Mouse (Mus musculus): ENCODE results near the gene Klhdc9. TPM values are rescaled to one million over a fixed set of nuclear protein-coding genes. Genes with fewer than 3 reads are reported as not detected.

Klhdc9 gene
- polyA plus RNA-seq, 1 experiment: 5.0 TPM

Other genes with a start within 250 kb of the Klhdc9 start
- 12.0 and 21.2 TPM in 2 replicates for gene Cfap126, start 246.9 kb downstream of the Klhdc9 start, polyA plus RNA-seq (2012; rRNA removed)
- 248 and 250 TPM in 2 replicates for gene Sdhc, start 210.2 kb downstream of the Klhdc9 start, polyA plus RNA-seq (2012; rRNA removed)
- gene Mpz, start 210.1 kb downstream of the Klhdc9 start, polyA plus RNA-seq (2012; rRNA removed): 2.3 and 2.9 TPM in 2 replicates
- gene Pcp4l1, start 164.5 kb downstream of the Klhdc9 start, polyA plus RNA-seq (2012; rRNA removed): 14.0 and 22.0 TPM in 2 replicates
- 0.05 and 0.09 TPM in 2 replicates for gene Nr1i3, start 146.8 kb downstream of the Klhdc9 start, polyA plus RNA-seq (2012; rRNA removed)
- gene Tomm40l, start 138.3 kb downstream of the Klhdc9 start, polyA plus RNA-seq (2012; rRNA removed): 25.4 and 31.8 TPM in 2 replicates
- 1.5 and 18.5 TPM in 2 replicates for gene Apoa2, start 135.7 kb downstream of the Klhdc9 start, polyA plus RNA-seq (2012; rRNA removed)
- 71.7 and 80.1 TPM in 2 replicates for gene Fcer1g, start 126.4 kb downstream of the Klhdc9 start, polyA plus RNA-seq (2012; rRNA removed)
- 2.3 and 2.6 TPM in 2 replicates for gene Adamts4, start 110.4 kb downstream of the Klhdc9 start, polyA plus RNA-seq (2012; rRNA removed)
- 145 and 146 TPM in 2 replicates for gene Ndufs2, start 109.4 kb downstream of the Klhdc9 start, polyA plus RNA-seq (2012; rRNA removed)
- gene B4galt3, start 90.5 kb downstream of the Klhdc9 start, polyA plus RNA-seq (2012; rRNA removed): 69.9 and 71.7 TPM in 2 replicates
- gene Ppox, start 79.6 kb downstream of the Klhdc9 start, polyA plus RNA-seq (2012; rRNA removed): 47.3 and 54.4 TPM in 2 replicates
- 35.0 and 36.8 TPM in 2 replicates for gene Usp21, start 72.8 kb downstream of the Klhdc9 start, polyA plus RNA-seq (2012; rRNA removed)
- gene Ufc1, start 65.8 kb downstream of the Klhdc9 start, polyA plus RNA-seq (2012; rRNA removed): 42.7 and 47.2 TPM in 2 replicates
- gene Dedd, start 31.7 kb downstream of the Klhdc9 start, polyA plus RNA-seq (2012; rRNA removed): 44.4 and 50.1 TPM in 2 replicates
- gene Nit1, start 15.2 kb downstream of the Klhdc9 start, polyA plus RNA-seq (2012; rRNA removed): 91.9 and 95.5 TPM in 2 replicates
- gene Pfdn2, start 15.1 kb downstream of the Klhdc9 start, polyA plus RNA-seq (2012; rRNA removed): 16.2 and 30.5 TPM in 2 replicates
- 19.8 and 31.8 TPM in 2 replicates for gene Nectin4, start 9.3 kb upstream of the Klhdc9 start, polyA plus RNA-seq (2012; rRNA removed)
- gene Arhgap30, start 28.2 kb upstream of the Klhdc9 start, polyA plus RNA-seq (2012; rRNA removed): 3.8 and 4.5 TPM in 2 replicates
- 67.5 and 76.3 TPM in 2 replicates for gene Usf1, start 50.5 kb upstream of the Klhdc9 start, polyA plus RNA-seq (2012; rRNA removed)
- 8.5 and 10.3 TPM in 2 replicates for gene Tstd1, start 58.1 kb upstream of the Klhdc9 start, polyA plus RNA-seq (2012; rRNA removed)
- gene F11r, start 76.7 kb upstream of the Klhdc9 start, polyA plus RNA-seq (2012; rRNA removed): 78.9 and 98.4 TPM in 2 replicates
- gene Alyref2, start 142.7 kb upstream of the Klhdc9 start, polyA plus RNA-seq (2012; rRNA removed): 4.2 and 5.7 TPM in 2 replicates
- gene Itln1, start 174.5 kb upstream of the Klhdc9 start, polyA plus RNA-seq (2012; rRNA removed): 0.10 and 0.19 TPM in 2 replicates
- gene Cd244a, start 198.4 kb upstream of the Klhdc9 start, polyA plus RNA-seq (2012; rRNA removed): 0.61 and 0.84 TPM in 2 replicates
- gene Ly9, start 246.6 kb upstream of the Klhdc9 start, polyA plus RNA-seq (2012; rRNA removed): 0.69 and 0.88 TPM in 2 replicates

Measured in gonadal fat pad, adult 2 months (tissue).